Mouse (Mus musculus): ENCODE measurements around the gene AC140267.1.

Gene AC140267.1

DNA sequence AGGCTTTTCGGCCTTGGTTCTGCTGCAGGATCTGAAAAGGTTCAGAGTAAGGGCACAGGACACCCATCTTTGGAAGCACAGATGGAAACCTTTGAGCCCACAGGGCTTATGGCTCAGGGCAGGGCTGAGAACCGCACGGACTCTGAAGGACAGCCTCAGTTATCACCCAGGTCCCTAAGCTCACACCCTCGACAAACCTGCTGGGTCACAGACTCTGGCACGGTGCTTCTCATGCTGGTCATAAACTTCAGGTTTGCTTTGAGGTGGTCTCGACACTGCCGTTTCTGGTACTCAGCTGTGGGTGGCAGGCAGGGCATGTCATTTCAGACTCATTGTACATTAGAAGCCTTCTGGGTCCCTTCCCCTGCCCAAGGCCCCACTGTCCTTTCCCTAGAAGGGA is 25.5 kb downstream of the AC140267.1 start:
- peak in 1 of 2 experiments; percentile 12 for DNase-seq (ENCODE audit: low spot score in 2 of 2)

DNA sequence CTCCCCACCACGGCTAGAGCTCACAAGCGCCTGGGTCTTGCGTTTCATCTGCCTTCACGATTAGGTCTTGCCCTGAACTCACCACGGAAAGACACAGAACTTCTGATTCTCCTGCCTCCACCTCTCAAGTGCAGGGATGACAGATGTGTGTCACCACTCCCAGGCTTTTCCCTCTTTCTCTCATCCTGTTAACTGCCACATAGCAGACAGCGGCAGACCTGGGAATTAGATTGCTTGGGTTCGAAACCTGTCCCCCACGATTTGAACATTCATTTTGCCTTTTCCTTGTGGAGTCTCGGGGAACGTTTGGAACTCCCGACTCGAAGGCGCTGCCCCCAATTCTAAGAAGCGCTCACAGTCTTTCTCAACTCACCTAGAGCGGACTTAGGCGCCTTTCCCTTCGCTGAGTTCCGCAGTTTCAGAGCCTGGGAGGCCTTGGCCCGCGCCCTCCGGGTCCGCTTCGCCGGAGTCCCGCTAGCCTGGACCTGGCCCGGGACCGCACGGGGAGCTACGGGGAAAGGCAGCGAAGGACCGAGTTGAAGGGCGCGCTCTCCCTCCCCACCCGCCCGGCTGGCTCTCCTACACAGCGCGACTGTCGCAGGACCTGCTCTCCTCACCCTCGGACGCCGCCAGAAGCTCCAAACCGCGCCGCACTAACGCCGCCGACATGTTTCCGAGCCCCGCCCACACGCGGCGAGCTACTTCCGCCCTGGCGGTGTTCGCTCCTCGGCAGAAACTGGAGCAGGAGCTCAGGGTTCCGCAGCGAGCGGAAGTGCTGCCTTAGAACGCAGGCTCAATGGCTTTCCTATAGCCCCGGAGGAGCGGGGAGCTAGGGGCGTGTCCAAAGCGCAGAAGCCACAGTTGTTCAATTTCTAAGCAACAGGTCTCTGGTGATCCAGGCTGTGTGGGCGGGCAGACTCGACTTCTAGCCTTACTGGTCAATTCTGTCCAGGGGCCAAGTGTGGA is 28.3 kb downstream of the AC140267.1 start, which contains the start of gene Rps19bp1:
TSS of gene Rps19bp1 (minus strand) at position 706 of the 966 bp plus-strand sequence.
- DNase-seq (ENCODE audit: low spot score in 2 of 2) = peak; percentile 85 to 89

DNA sequence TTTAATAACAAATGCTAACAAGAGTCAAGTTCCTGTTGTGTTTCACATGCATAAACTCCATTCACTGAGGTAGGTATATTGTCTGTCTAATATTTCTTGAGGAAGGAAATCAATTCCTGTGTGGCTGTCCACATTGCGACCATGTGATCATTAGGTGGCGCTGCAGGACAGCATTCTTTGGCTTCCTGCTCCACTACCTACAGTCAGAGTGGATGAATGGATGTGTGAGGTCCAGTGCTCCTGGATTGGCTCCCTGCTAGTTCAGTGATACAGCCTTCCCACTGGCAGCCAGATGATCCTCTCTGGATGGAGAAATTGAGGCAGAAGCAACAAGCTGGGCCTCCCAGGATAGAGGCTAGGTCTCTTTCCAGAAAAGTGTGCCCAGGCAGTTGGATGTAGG is 30.6 kb downstream of the AC140267.1 start:
- DNase-seq (ENCODE audit: low spot score in 2 of 2) = peak; percentile 58 to 77

DNA sequence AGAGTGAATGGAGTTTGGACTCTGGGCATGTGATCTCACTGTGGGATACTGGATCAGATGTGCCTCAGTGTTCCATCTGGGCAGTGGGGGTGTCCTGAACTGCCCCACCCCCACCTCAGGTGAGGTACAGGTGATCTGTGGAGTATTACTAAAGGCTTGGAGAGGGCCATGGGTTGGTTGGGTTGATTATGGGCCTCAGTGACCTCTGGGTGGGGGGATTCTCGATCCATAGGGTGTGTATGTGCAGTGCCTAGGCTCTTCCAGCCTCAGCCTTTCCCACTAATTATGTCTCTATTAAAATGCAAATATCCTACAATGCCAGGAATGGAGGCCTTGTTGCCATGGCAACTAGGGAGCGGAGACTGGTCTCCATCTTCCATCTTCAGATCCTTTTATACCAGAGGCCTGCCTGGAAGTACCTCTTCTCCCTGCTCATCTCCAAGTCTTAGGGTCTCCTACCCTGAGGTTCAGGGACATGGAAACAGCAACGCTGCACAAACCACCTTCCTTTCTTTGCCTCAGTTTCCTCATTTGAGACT is 36.3 kb downstream of the AC140267.1 start:
- no peak for DNase-seq (ENCODE audit: low spot score in 2 of 2)

DNA sequence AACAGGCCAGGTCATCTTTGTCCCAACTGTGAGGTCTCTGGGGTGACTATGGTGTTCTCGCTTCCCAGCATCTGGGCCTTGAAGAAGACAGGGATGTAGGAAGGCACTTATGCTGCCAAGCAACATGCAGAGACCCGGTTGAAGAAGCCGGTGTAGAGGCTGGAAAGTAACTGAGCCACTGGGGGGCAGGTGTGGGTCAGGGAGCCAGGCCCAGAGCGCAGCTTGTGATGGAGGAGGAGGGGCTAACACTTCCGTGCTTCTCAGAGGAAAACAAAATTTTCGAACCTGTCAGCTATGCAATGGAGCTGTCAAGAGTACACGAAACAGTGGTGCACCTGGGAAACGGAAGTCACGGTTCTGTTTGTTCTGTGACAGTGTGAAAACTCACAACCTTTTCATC is 41.5 kb downstream of the AC140267.1 start:
- no peak for DNase-seq (ENCODE audit: low spot score in 2 of 2)

DNA sequence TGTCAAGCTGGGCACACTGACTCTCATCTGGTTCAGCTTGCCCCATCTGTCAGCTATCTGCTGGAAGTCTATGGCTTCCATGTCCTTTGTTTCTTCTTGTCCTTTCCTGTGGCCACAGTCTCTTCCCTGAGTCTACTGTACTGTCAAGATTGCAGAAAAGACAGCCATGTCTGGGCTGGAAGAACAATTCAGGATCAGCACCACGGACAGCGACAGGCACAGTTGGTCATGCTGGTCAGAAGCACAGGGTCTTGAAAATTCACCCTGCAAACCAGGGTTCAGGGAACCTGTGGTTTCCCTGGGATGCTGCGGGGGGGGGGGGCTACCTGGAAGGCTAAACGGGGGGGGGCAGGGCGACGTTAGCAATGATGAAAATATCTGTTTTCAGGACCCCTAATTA is 42.0 kb downstream of the AC140267.1 start:
- no peak for DNase-seq (ENCODE audit: low spot score in 2 of 2)

DNA sequence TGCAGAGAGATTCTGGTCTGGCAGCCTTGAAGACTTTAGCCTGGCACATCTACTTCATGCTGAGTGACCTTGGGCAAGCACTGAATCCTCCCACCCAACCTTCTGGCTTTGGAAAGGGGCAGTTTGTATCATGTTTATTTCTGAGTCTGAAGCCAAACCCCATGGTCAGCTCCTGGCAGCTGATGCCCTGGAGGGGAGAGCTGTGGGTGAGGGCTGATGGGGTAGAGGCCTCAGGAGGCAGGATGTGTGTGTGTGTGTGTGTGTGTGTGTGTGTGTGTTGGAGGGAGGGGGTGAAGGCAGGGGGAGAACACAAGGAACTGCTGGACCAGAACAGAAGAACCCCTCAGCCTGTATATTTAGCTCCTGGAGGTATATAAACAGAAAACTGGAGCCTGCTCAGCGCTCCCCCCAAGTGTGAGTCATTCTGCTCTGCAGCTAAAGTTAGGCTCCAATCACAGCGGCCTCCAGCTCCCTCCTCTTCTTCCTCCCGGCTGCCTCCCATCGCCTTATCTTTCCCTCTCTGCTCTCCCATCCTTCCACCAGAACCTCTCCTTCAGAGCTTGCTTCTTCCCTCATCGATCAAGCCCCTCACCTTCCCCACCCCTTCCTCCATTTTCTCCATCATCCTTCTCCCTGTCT is 42.6 kb downstream of the AC140267.1 start:
- no peak for DNase-seq (ENCODE audit: low spot score in 2 of 2)

DNA sequence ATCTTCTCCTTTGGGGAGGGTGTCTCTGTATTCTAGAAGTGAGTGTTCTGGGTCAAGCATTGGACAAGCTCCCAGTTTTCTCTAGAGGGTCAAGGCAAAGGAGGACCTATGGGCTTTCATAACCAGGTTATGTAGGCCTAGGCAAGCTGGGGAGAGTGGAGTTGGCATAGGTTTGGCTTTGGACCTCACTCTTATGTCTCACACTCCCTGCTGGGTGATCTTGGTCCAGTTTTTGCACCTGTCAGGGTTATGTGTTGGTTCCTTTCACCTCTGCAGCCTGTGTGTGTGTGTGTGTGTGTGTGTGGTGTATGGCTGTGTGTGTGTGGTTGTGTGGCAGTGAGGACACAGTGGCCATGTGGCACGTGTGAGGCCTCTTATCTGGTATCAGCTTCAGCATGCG is 43.4 kb downstream of the AC140267.1 start:
- no peak for DNase-seq (ENCODE audit: low spot score in 2 of 2)

DNA sequence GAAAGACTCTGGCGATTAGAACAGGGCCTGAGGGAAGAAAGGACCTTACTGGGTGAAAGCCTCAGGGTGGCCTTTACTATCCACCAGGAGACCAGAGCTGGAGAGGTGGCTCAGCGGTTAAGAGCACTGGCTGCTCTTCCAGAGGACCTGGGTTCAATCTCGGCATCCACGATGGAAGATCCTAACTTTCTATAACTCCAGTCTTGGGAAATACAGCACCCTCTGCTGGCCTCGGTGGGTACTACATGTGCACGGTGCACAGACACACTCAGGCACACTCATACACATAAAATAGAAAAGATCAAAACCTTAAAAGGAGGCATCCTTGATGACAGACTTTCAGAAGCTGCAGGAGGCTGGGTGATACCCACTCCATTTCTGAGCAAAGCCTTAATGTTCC is 45.0 kb downstream of the AC140267.1 start:
- DNase-seq (ENCODE audit: low spot score in 2 of 2) = no peak
